Mouse (Mus musculus) left cerebral cortex, postnatal 10 days (tissue): Measurements from ENCODE around the gene Tsku. TPM values are rescaled to one million over a fixed set of nuclear protein-coding genes. Genes with fewer than 3 reads are reported as not detected.
A peak's percentile ranks its signal among the peaks of the same experiment; 100 is the strongest.

ENCODE experiments used
- DNase-seq, 2 experiments: peaks; one replicate each; pipeline ENCODE4 v3.0.0; 2021 to 2022; ENCODE audit warnings: low spot score in 2 of 2, mixed read lengths in 1 of 2; ENCODE audit errors: extremely low spot score in 1 of 2
- intact Hi-C: fragments of 180-260 bp; cut with DNase I; formaldehyde crosslinking; loops from one replicate; pipeline ENCODE4 v1.15.1; 2025
- total RNA-seq, 2 experiments: library from RNA; stranded (reverse); gene quantifications; 2 replicates each; pipeline ENCODE4 v1.2.3; 2021

Gene Tsku
- total RNA-seq, 2 experiments from 2014 or later: 4.2 to 5.5 TPM

- intact Hi-C loops: no loop called here
- DNase-seq: peak in 1 of 2 experiments; percentile 17
Observed at GRCm38 (mm10) chr7:98332678-98333397, 28.3 kb downstream of the Tsku start.

- intact Hi-C loops: no loop called here
- DNase-seq: no peak
Observed at GRCm38 (mm10) chr7:98331932-98332331, 29.2 kb downstream of the Tsku start.

DNA sequence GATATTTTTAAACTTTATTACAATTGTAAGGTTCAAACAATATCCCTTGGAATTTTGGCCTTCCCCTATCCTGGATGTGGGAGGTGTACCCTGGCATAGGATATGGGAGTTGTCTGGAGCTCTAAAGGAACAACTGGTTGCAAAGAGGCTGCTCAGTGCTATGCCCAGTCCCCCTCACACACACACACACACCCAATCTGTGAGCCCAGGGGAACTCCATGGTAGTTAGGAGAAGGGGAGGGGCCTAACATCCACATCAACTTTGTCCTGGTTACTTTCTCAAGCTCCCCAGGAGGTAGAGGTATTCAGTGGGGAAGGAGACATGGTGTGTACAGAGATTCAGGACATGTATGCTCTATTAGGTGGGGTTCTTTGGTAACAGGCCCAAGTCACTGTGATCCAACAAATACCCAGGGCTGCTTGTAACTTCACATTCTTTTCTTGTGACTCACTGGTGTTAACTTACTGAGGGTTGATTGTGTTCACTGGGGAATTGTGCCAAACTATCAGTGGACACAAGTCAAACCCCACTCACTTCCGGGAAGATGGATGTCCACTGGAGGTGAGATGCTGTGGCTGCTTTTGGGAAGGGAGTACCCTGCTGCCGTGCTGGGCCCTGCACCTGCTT lies 30.6 kb downstream of the Tsku start:
- no peak for DNase-seq
- intact Hi-C loops: no loop called here

DNA sequence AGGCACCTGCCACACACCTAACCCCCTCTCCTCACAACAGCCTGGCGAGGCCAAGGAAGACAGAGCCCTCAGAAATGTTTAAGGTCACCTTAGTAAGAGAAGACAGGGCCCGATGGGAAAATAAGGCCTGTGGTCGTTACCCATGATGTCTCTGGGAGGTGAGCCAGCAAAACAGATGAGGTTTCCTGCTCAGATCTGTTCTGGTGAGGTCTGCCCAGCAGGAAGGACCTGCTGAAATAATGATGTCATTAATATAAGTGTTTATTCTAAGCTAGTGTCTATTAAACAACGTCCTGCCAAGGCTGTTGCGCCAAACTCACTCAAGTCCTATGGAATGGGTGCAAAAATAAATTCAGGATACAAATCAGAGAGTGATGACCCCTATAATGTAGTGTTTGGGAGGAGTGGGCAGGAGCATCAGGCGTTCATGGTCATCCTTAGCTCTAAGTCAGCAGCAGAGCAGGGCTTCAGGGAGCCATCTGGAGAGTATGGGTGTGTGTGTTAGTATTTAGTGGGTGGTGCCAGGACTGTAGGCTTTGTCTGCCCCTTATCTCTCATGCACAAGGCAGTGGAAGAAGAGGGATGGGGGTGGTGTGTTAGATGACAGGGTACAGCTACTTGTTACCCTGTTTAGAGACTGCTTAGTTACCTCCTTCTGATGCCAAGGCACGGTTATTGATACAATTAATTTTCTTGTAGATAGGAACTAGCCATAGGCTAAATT lies 31.3 kb downstream of the Tsku start:
- DNase-seq: no peak
- intact Hi-C loops: no loop called here

- no peak for DNase-seq
- intact Hi-C loops: no loop called here
Observed at GRCm38 (mm10) chr7:98328311-98328710, 32.8 kb downstream of the Tsku start.

DNA sequence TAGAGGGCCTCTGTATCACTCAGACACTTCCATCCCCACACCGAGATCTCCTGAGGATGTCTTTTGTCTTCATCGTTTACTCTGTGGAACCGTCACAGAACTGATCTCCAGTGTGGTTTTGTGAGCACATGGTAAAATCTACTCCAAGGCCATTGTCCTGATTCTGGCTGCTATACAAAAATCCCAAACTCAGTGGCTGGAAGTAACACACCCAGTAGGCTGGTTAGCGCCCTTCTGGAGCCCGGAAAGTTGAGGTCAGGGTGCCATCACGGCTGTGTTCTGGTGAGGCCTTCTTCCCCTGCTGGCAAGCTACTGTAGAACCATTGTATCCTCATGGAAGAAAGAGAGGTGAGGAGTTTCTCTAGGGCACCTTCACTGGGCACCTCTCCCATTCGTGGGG lies 35.1 kb downstream of the Tsku start:
- DNase-seq: no peak
- intact Hi-C loops: no loop called here

GRCm38 (mm10) chr7:98324228-98324627 lies 36.9 kb downstream of the Tsku start:
- intact Hi-C loops: no loop called here

DNA sequence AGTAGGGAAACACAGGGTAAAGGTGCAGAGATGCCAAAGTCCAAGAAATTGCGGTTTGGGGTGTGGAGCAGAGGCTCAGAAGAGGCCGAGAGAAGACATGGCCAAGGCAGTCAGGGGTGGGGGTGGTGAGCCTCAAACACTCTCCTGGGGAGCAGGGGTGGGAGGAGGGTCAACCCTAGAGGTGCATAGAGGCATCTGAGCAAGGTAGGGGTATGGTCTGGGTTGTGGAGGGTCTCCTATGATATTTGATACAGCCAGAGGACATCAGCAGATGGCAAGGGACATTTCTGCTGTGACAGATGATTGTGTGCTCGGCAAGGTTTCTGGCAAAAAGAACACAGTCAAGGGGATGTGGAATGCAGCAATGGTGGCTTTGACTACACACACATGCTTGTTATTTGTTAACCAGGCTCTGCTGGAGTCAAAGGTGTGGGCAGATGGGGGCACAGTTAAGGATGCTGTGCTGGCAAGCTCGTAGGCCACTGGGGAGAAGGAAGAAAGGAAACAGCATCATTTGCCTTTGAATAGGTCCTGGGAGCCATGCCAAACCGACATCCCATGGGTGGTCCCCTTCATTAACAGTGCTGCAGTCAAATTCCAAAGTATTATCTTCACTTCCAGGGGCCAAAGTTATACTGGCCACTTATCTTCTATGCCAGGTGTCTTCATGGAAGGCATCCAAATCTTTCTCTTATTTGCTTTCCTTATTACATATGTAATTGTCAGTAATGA lies 37.7 kb downstream of the Tsku start:
- peak in 1 of 2 experiments; percentile 42 for DNase-seq

More at GRCm38 (mm10) chr7:98324228-98324627, 36.9 kb downstream of the Tsku start:
- peak in 1 of 2 experiments; percentile 21 for DNase-seq

GRCm38 (mm10) chr7:98322415-98322814 lies 38.7 kb downstream of the Tsku start:
- intact Hi-C loops: no loop called here
- no peak for DNase-seq

More for the DNA sequence above, 37.7 kb downstream of the Tsku start:
- intact Hi-C loops: no loop called here

DNA sequence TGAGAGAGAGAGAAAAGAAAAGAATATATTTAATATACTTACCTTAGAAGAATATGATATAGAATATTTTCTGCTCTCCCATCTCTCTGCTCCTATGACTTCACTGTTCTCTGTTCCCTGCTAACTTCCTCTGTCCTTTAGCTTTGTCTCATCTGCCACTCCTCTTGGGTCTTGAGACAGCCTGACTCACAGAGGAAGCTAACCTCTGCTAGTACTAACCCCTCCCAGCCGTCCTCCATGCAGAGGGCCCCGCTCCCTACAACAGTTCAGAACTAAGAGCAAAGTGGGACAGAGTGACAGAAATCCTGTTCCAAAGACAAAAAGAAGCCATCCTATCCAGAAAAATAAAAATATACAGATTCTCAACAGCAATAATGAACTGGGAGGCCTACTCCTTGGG lies 40.0 kb downstream of the Tsku start, which contains the start of gene Acer3:
Acer3 (minus strand) TSS at position 126 of the 400 bp plus-strand sequence.
- intact Hi-C loops: no loop called here
- no peak for DNase-seq

DNA sequence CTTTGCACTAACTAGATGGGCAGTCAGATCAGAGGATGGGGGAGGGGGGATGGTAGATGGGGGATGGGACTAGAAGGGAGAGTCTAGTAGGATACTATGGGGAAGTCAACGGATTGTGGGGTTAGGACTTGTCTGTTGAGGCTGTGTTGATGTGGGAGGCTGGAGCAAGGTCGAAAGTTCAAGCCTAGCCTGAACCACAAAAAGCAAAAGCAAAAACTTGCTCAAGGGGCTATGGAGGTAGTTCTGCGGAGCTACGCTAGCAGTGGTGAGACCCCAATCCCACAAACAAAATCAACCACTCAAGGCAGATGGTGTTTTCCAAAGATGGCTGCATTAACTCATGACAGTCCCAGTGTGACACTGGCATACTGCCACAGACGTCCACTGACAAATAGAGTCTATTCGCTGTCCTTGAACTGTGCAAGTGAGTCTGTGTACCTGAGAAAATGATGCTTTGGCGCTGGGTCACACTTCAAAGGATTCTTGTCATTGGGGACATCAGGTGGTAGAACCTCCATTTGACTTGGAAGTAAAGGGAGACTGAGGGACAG lies 41.0 kb downstream of the Tsku start:
- intact Hi-C loops: no loop called here
- no peak for DNase-seq

- DNase-seq: no peak
- intact Hi-C loops: no loop called here
Observed at GRCm38 (mm10) chr7:98316568-98316967, 44.6 kb downstream of the Tsku start.

DNA sequence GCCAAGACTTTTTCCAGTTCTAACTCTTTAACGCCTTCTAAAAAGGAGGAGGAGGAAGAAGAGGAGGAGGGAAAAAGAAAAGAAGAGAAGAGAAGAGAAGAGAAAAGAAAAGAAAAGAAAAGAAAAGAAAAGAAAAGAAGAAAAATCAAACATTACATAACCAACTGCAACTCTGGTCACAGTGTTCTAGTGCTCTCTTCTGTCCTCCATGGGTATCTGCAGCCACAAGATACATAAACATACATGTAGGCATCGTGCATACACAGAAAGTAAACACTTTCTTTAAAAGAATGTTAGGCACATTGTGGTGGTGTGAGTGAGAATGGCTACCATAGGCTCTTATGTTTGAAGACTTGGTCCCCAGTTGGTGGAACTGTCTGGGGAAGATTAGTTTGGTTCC lies 46.0 kb downstream of the Tsku start:
- intact Hi-C loops: no loop called here

GRCm38 (mm10) chr7:98312185-98312920 lies 48.8 kb downstream of the Tsku start:
- no peak for DNase-seq
- intact Hi-C loops: no loop called here

More for the DNA sequence above, 46.0 kb downstream of the Tsku start:
- DNase-seq: no peak

DNA sequence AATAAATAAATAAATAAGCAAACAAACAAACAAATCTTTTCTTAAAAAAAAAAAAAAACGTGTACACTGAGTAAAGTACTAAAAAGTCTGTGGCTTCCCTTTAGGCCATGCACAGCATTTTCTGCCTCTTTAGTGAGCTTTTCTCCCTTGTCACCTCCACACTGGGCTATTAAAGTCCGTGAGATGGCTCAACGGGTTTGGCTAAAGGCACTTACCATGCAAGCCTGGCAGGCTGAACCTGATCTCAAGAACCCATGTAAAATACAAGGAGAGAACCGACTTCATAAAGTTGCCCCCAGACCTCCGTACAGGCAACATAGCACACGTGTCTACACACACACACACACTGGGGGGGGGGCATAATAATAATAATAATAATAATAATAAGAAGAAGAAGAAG lies 50.9 kb downstream of the Tsku start:
- intact Hi-C loops: no loop called here
- DNase-seq: no peak

- intact Hi-C loops: no loop called here
- DNase-seq: peak; percentile 79 to 98
Observed at GRCm38 (mm10) chr7:98309219-98310030, 51.7 kb downstream of the Tsku start.

GRCm38 (mm10) chr7:98308607-98309218 lies 52.4 kb downstream of the Tsku start:
- intact Hi-C loops: no loop called here

More at GRCm38 (mm10) chr7:98308607-98309218, 52.4 kb downstream of the Tsku start:
- no peak for DNase-seq
